Mouse (Mus musculus) neutrophil, adult 5-6 weeks (primary cell): ENCODE measurements at regions not wholly inside any gene's neighbourhood (a gene's known extent, or its start where the extent isn't known, plus 50 kb on each side); places are given as distances from the start of the nearest gene placed in this dataset.

Experiments
- ATAC-seq: fragments of 151-379, 151-347 bp; 2 replicates; pipeline ENCODE4 v1.8.0; 2017; ENCODE audit warnings: mild to moderate bottlenecking, moderate TSS enrichment; ENCODE audit not compliant: insufficient number of reproducible peaks, poor library complexity, low FRiP score, severe bottlenecking; ENCODE audit errors: extremely low read depth

GRCm38 (mm10) chr12:25946121-25946520, 468.9 kb downstream of the Rnf144a start:
- 0 out of 2 replicates have a peak, but pooled peaks have one; percentile 26 for ATAC-seq

GRCm38 (mm10) chr12:25938856-25939255, 476.2 kb downstream of the Rnf144a start:
- no peak for ATAC-seq

- no peak for ATAC-seq
Observed at GRCm38 (mm10) chr12:25934946-25935345, 480.1 kb downstream of the Rnf144a start.

- ATAC-seq: no peak
Observed at GRCm38 (mm10) chr12:25934526-25934925, 480.5 kb downstream of the Rnf144a start.

- no peak for ATAC-seq
Observed at GRCm38 (mm10) chr12:25926367-25926766, 488.7 kb downstream of the Rnf144a start.

DNA sequence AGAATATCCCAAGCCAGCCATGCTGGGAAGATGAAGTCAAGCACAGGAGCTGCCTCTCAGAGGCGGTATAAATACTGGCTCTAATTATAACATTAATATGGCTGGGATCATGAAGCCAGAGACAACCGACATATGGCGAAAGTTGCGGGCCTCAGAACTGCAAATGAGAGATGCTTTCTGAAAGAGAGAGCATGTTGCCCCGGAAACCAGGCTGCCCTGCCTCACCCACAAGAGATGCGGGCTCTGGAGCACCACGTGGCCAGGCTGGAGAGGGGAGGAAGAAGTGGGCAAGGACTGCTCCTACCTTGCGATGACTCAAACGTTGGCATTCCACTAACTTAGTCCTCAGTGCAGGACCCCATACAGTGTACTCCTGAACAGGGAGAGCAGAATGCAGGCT, 490.5 kb downstream of the Rnf144a start:
- ATAC-seq: no peak

GRCm38 (mm10) chr12:25923772-25924171, 491.3 kb downstream of the Rnf144a start:
- ATAC-seq: no peak

GRCm38 (mm10) chr12:25905614-25906013, 509.4 kb downstream of the Rnf144a start:
- ATAC-seq: peak; percentile 97

DNA sequence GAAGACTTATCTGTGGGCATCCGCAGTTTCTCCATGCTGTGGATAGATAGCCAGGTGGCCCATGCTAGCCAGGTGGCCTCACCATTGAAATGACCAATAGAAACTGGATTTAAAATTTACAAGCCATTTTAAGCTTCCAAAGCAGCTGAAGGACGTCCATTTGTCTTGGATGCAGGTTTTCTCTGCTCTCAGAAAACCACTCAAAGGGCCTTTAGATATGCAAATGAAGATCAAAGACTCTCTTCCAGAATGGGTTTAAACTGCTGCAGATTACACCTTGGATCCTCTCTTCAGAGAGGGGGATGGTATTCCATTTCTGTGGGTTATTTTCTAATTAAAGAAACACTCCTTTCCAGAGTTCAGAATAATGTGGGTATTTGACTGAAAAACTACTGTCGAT, 518.5 kb downstream of the Rnf144a start:
- no peak for ATAC-seq

DNA sequence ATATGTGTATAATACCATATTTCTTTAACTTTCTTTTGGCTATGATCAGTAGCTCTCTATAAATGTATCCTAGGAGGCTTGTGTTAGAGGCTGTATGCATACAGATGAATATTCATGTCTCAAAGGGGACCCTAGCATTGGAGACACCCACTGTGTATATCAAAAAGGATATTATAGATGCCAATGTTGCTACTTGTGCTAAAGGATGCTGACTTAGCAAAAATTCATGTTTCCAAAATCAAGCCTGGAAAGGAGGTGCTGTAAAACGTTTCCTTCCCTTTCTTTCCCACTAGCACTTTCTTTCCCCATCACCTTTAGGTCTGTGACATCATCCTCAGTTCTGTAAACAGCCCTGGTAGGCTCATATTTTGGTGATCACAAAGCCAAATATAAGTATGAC, 519.4 kb downstream of the Rnf144a start:
- no peak for ATAC-seq

DNA sequence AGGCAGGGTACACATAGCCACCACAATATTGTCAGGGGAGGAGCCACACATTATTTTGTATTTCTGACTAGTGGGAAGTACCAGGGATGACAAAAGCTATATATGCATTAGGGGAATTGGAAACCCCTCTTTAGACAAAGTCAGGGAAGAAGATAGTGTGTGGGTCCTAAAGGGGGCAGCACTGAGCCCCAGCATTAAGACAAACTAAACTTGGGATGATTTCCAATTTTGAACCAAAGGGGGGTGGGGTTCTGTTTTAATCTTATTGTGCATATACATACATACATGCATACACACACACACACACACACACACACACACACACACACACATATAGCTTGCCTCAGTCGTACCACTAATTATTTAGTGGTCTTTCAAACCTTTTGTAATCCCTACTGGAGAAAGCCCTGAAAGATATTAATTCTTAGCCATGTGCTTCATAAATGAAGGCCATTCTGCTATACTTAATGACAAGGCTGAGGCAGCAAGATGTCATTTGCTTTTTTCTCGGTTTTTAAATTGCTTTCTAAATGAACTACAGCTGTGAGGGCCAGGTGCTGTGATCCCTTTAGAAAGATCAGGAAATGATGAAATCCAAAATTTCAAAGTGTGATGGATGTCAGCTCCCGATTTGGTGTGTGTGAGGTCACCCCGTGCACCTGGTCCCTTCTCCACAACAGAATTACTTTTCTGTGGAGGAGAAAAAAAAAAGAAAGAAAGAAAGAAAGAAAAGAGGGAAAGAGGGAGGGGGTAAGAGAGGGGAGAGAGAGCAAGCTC, 523.5 kb downstream of the Rnf144a start:
- ATAC-seq: no peak

DNA sequence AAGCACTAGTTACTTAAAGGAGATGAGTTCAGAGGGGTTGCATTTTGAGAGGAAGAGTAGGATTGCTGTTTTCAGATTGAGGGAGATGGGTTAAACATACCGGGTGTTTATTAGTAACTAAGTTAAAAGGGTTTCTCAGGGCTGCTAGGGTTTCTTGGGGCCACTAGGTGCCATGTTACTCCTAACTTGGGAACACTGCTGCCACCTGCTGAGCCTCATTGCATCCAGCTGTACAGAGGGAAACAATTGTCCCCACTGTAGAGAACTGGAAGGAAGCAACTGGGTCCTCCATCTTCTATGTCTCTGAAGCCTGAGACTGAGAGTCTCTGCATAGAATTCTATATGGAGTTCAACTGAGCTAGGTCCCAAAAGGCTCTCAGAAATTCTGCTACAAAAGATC, 524.3 kb downstream of the Rnf144a start:
- no peak for ATAC-seq

GRCm38 (mm10) chr12:25883771-25884171, 531.3 kb downstream of the Rnf144a start:
- no peak for ATAC-seq

GRCm38 (mm10) chr12:25871816-25872215, 543.2 kb downstream of the Rnf144a start:
- ATAC-seq: no peak

DNA sequence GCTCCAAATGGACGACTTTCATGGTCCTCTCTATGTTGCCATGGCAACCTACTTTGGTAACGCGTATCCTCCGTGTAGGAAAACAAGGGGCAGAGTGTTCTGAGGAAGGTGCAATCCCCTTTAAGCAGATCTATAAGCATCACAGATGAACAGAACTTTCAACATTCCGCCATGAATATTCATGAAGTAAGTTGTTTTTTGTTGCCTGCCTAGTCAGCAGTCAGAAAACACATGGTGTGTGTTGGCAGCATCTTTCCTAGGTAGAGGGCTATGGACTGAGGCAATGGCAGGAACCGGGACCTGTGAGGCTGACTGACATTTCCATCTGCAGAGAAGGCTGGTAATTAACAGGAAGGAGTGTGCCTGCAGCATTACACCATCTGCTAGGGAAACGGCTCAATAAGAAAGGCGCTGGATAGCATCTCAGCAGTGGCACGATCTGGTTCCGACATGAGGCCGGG, 544.0 kb downstream of the Rnf144a start:
- ATAC-seq: no peak

GRCm38 (mm10) chr12:25869846-25870245, 545.2 kb downstream of the Rnf144a start:
- no peak for ATAC-seq

GRCm38 (mm10) chr12:25865063-25865462, 550.0 kb downstream of the Rnf144a start:
- no peak for ATAC-seq

DNA sequence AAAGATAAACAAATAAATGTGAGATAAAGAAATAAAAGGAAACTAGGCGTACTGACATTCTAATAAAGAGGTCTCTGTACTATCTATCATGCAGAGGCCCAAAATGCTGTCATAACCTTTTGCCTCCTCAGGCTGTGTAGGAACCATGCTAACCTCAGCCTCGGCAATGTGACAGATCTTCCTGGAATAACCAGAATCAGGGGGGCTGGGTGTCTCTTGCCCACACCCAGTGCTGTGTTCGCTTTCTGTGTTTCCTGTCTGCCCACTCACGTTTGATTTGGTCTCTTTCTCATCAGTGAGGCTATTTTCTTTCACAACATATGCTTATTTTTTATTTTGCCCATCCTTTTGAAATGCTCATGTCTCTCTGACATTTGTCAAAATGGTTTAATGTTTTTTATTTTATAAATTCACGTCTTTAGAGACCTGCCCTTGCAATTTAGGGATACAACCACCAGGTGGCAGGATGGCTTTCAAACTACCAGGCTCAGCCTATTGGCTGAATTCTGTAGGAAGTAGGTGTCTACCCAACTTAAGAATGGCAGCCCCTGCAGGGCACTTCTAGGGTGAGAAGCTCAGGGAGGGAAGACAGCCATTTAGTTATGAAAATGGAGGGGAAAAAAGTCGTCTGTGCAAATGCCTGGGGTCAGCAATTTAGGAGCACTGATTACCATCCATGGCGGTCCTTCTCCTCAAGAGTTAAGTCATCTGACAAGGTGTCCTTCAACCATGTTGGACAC, 550.8 kb downstream of the Rnf144a start:
- peak; percentile 64; the same call in 1 of the 2 replicates for ATAC-seq

DNA sequence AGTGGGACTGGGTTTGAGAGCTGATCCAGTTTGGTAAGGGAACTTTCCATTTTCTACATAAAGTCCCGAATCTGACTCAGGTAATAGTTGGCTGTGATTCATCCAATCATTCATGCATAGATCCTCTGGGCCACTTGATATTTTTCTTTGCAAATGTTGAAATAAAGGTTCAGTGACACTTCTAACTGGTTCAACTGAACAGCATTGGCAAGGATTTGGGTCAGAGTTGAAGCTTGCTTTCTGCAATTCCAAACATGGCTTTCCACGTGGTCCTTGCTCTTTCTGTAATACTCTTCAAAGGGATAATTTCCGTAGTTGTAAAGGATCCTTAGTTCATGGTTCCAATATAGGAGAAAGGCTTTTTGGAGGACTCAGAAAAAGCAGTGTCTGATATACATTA, 554.0 kb downstream of the Rnf144a start:
- ATAC-seq: no peak

- no peak for ATAC-seq
Observed at GRCm38 (mm10) chr12:25858397-25858796, 556.7 kb downstream of the Rnf144a start.
